Mouse (Mus musculus) cerebellum, postnatal 36 days (tissue): Measurements from ENCODE around the gene Zfp513.

Source experiments
- DNase-seq, 2 experiments: peaks; one replicate each; pipeline ENCODE4 v3.0.0; 2021 to 2022; ENCODE audit warnings: mixed read lengths in 2 of 2

Gene Zfp513

DNA sequence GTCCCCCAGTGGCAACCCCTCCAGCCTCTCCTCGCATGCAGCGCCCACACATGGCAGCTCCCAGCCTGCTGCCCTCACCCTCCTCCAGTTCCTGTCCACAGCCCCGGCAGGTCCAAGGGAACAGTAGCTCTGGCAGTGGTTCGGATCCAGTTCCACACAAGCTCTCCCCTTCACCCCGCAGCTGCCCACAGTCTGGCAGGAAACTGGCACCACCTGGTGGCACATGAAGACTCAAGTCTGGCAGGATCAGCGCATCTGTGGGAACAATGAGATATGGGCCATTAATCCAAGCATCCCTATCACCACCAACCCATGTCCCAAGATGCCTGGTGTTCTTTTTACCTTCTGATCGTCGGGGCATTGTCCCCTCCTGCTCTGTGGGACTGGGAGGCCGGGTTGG is 2.2 kb downstream of the Zfp513 start:
- no peak for DNase-seq

GRCm38 (mm10) chr5:31199321-31199892 is 2.7 kb downstream of the Zfp513 start:
- DNase-seq = peak in 1 of 2 experiments; percentile 19

GRCm38 (mm10) chr5:31198616-31199320 is 3.3 kb downstream of the Zfp513 start:
- no peak for DNase-seq

GRCm38 (mm10) chr5:31198170-31198569 is 3.9 kb downstream of the Zfp513 start:
- no peak for DNase-seq

DNA sequence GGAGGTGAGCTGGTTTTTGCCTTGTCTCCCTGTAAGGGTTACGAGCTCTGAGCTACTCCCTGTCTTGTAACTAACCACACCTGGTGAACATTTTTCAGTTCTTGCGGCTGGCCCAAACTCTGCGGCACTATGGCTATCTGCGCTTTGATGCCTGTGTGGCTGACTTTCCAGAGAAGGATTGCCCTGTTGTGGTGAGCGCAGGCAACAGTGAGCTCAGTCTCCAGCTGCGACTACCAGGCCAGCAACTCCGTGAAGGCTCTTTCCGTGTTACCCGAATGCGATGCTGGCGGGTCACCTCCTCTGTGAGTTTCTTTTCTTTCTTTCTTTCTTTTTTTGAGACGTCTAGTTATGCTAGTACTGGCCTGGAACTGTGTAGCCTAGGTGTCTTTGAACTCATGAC is 5.0 kb downstream of the Zfp513 start:
- DNase-seq = no peak

DNA sequence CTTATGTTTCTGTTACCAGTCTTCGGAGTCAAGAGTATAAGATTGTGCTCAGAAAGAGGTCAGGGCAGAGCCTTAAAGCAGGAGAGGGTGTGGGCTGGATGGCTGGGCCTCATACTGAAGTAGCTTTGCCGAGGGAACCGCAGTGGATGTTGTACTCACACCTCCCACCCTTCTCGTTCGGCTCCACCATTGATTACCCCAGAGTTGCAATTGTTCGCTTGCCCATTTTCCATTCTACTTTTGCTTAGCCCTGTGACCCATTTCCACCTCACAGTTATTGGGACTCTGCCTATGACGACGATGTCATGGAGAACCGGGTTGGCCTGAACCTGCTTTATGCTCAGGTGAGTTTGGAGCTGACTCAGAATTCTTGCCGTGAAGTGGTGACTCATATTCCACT is 5.9 kb downstream of the Zfp513 start:
- DNase-seq = no peak

GRCm38 (mm10) chr5:31195671-31196070 is 6.4 kb downstream of the Zfp513 start:
- DNase-seq = no peak

DNA sequence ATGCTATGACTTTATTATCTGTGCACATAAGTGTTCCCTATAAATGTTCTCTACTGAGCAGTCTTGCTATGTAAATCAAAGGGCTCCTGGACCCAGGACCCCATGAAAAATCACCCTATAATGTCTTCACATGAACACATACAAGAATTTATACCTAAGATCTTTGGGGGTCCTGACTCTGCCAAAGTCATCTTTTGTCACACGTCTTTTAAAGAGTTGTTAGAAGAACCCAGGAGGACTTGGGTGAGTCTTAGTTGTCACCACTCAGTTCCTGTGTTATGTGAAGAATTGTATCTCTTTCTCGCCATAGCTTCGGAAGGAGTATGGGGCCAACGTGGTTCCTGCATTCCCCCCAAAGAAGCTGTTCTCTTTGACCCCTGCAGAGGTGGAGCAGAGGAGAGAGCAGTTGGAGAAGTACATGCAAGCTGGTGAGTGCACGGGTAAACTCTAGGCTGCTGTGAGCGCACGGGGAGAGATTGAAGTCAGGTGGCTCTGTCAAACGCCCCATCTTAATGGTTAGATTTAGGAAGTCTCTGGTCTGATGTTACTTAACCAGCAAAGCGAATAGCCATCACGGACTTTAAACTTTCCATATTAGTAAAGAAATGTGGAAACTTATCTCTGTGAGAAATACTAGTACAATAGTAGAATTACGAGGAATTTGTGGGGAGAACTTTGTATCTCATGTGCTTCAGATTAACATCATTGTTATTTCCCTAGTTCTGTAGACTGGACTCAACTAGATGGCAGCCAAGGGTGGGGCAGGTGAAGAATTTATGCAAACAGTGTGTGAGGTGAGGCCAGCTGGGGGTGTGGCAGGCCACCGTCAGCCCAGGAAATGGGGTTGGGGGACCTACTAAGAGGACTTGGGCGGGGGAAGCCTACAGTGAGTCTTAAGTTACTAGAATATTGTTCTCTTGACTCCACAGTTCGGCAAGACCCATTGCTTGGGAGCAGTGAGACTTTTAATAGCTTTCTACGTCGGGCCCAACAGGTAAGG is 7.3 kb downstream of the Zfp513 start:
- no peak for DNase-seq

GRCm38 (mm10) chr5:31193631-31194281 is 8.3 kb downstream of the Zfp513 start:
- DNase-seq = no peak

DNA sequence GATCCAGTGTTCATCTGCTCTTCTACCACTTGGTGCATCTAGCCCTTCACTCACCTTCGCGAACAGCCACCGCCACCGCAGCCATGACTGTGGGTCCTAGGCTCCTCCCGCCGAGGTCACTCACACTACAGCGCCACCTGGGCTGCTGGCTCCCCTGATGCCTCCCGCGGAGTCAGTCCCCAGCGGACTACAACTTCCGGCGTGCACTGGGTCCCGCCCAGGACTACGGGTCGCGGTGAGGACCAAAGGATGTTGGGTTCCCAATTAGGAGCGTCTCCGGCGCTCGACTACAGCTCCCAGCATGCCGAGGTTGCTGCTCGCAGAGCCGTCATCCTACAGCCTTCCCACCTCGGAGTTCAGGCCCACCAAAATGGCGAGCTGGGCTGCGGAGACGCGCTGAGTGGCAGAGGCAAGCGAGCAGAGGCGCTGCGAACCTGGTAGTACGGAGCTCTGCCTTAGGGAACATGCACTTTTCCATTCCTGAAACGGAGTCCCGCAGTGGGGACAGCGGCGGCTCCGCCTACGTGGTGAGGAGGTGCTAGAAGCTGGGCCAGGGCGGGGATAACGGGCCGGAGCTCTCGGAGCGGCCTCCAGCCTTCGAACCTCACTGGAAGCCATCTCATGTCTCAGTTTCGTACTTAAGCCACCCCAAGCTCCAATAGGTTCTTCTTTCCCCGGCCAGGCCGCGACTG is 9.0 kb downstream of the Zfp513 start, which contains the start of the genes Snx17 and Eif2b4:
Gene Snx17 (plus strand): TSS at position 289 of the 692 bp plus-strand sequence.
Gene Eif2b4 (minus strand): TSS at position 492 of the 692 bp plus-strand sequence.
- DNase-seq = peak; percentile 100

GRCm38 (mm10) chr5:31192045-31192938 is 9.8 kb downstream of the Zfp513 start:
- DNase-seq = no peak

DNA sequence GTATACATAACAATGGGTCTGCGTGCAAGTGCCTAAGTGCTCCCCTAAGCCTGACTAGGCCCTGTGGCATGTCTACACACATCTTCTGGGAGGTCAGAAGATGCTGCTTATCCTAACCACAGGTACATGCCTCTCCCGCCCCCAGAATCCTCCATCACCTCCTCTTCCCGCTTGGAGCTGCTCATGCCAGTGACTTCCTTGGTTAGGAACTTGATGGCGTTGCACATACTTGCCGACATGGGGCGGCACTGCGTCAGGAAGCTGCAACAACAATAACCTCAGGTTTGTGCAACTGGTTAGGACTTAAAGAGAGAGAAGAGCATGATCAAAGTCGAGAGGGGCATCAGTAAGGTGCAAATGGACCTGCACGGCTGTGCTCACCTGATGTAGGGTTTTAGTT is 11.9 kb downstream of the Zfp513 start:
- no peak for DNase-seq

DNA sequence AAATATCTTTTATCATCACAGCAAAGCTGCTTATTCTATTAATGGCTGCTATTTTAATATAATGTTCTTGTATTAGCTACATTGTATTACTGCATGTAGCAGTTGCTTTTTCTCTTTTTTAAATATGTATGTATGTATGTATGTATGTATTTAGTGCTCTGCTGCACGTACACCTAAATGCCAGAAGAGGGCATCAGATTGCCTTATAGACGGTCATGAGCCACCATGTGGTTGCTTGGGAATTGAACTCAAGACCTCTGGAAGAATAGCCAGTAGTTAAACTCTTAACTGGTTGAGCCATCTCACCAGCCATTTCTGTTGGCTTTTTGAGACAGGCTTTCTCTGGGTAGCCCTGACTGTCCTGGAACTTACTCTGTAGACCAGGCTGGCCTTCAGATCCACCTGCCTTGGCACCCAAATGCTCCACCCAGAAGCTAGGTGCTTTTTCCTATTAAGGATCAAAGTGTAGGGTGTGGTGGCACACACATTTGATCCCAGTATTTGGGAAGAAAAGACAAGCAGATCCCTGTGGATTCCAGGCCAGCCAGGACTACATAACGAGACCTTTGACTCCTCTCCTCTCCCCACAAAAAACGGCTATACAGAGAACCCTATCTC is 13.8 kb downstream of the Zfp513 start:
- DNase-seq = no peak

DNA sequence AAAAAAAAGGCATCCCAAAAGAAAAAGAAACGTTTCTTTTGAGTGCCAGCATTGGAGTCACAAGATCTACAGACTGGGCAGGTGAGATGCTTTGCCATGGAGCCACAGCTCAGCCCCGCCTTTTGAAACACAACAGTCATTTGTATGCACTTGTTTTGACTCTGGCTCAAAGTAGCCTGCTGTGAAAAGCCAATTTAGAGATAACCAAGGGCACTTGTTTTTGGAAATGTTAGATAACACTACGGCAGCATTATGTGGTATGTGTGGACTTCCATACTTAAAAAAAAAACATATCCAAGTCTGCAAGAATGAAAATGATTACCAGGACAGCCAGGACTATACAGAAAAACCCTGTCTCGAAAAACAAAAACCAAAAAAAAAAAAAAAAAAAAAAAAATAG is 18.4 kb downstream of the Zfp513 start:
- DNase-seq = no peak

GRCm38 (mm10) chr5:31181183-31181770 is 20.8 kb downstream of the Zfp513 start:
- DNase-seq = no peak

DNA sequence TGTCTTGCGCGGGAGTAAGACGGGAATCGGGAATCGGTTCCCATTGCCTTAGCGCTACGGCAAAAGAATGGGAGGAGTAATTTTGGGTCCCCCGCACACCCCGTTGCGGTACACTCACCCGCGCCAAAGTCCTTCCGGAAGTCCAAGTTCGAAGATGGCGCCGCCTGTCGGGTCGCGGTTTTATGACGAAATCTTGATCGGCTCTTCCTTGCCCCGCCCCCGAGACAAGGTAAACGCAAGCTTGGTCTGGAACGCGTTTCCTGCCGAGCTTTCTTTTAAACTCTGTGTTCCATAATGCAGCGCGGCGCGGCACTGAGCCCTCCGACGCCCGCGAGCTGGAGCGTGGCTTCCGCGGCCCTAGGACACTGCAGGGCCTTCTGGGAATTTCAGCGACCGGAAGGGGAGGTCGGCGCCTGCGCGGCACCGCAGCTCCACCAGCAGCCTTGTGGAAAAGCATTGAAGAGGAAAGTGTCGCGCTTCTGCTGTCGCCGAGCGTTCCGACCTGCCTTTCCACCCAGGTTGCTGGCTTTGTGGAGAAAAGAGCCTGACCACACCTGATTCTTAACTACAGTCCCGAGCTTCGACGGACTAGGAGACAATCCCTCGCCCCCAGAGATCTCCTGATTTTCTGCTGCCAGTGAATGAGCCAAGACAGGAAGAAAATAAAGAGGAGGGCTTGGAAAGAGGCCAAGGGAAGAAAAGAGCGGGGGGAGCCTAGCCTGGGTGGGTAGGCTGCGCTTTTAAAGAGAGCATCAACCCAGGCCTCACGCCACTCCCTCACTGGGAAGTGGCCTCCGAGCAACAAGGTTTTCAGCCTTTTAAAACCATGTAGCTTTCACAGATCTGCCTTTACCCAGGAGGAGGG is 22.1 kb downstream of the Zfp513 start, which contains the start of the genes Gm29609 and Gtf3c2:
Gene Gm29609 (minus strand): TSS at position 146 of the 865 bp plus-strand sequence.
Gene Gtf3c2 (minus strand): TSS at position 379 of the 865 bp plus-strand sequence.
- peak; percentile 96 to 97 for DNase-seq

GRCm38 (mm10) chr5:31179301-31179765 is 22.8 kb downstream of the Zfp513 start:
- DNase-seq = no peak

- DNase-seq = no peak
These were observed 33.5 kb downstream of the Zfp513 start for GRCm38 (mm10) chr5:31168630-31169029.

DNA sequence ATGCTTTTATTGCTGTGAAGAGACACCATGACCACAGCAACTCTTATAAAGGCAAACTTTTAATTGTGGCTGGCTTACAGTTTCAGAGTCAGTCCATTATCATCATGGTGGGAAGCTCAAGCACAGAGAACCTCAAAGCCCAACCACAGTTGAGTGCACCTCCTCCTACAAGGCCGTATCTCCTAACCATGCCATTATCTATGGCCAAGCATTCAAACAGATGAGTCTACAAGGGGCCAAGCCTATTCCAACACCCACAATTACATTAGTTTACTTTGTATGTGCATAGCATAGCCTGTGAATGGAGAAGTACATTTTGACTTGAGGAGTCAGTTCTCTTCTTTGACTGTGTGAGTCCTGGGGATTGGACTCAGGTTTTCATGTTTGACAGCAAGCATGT is 37.2 kb downstream of the Zfp513 start:
- no peak for DNase-seq
